Mouse (Mus musculus): ENCODE measurements at regions not wholly inside any gene's neighbourhood (a gene's known extent, or its start where the extent isn't known, plus 50 kb on each side); places are given as distances from the start of the nearest gene placed in this dataset.

- DNase-seq (ENCODE audit: low read depth, low spot score) = no peak
Measured at GRCm38 (mm10) chr7:51722420-51722819, 100.6 kb downstream of the Slc17a6 start.

- peak; percentile 69 for DNase-seq (ENCODE audit: low read depth, low spot score)
Measured at GRCm38 (mm10) chr7:51723955-51724354, 102.1 kb downstream of the Slc17a6 start.

- no peak for DNase-seq (ENCODE audit: low read depth, low spot score)
Measured at GRCm38 (mm10) chr7:51736285-51736684, 114.5 kb downstream of the Slc17a6 start.

GRCm38 (mm10) chr7:51739590-51739989, 117.8 kb downstream of the Slc17a6 start:
- no peak for DNase-seq (ENCODE audit: low read depth, low spot score)

GRCm38 (mm10) chr7:51740928-51741327, 119.1 kb downstream of the Slc17a6 start:
- DNase-seq (ENCODE audit: low read depth, low spot score) = no peak

- DNase-seq (ENCODE audit: low read depth, low spot score) = no peak
Measured at GRCm38 (mm10) chr7:51742720-51743119, 119.1 kb upstream of the Gas2 start.

- no peak for DNase-seq (ENCODE audit: low read depth, low spot score)
Measured at GRCm38 (mm10) chr7:51745598-51745997, 116.2 kb upstream of the Gas2 start.

- DNase-seq (ENCODE audit: low read depth, low spot score) = no peak
Measured at GRCm38 (mm10) chr7:51748633-51749303, 113.0 kb upstream of the Gas2 start.

- no peak for DNase-seq (ENCODE audit: low read depth, low spot score)
Measured at GRCm38 (mm10) chr7:51749304-51750129, 112.3 kb upstream of the Gas2 start.

GRCm38 (mm10) chr7:51750271-51750670, 111.5 kb upstream of the Gas2 start:
- no peak for DNase-seq (ENCODE audit: low read depth, low spot score)

GRCm38 (mm10) chr7:51753062-51753461, 108.8 kb upstream of the Gas2 start:
- DNase-seq (ENCODE audit: low read depth, low spot score) = no peak

- no peak for DNase-seq (ENCODE audit: low read depth, low spot score)
Measured at GRCm38 (mm10) chr7:51754208-51754888, 107.5 kb upstream of the Gas2 start.

- DNase-seq (ENCODE audit: low read depth, low spot score) = peak; percentile 1
Measured at GRCm38 (mm10) chr7:51756218-51756617, 105.6 kb upstream of the Gas2 start.

- DNase-seq (ENCODE audit: low read depth, low spot score) = no peak
Measured at GRCm38 (mm10) chr7:51759536-51760153, 102.2 kb upstream of the Gas2 start.

- DNase-seq (ENCODE audit: low read depth, low spot score) = no peak
Measured at GRCm38 (mm10) chr7:51767066-51767465, 94.7 kb upstream of the Gas2 start.

GRCm38 (mm10) chr7:51771895-51772871, 89.6 kb upstream of the Gas2 start:
- DNase-seq (ENCODE audit: low read depth, low spot score) = no peak

- no peak for DNase-seq (ENCODE audit: low read depth, low spot score)
Measured at GRCm38 (mm10) chr7:51775968-51776367, 85.8 kb upstream of the Gas2 start.

GRCm38 (mm10) chr7:51783070-51783776, 78.6 kb upstream of the Gas2 start:
- no peak for DNase-seq (ENCODE audit: low read depth, low spot score)

- DNase-seq (ENCODE audit: low read depth, low spot score) = no peak
Measured at GRCm38 (mm10) chr7:51783923-51784686, 77.7 kb upstream of the Gas2 start.
